Comparison of ENCODE assay signal across 20 mouse cellular contexts in genomic region chr1:130764027-130764461, GRCm38 (mm10). TPM values are rescaled to one million over a fixed set of nuclear protein-coding genes. Genes with fewer than 3 reads are reported as not detected.
A peak's percentile ranks its signal among the peaks of the same experiment; 100 is the strongest.
DNase-seq lines count a peak whose midpoint lies in the region; TF ChIP-seq lines count a peak whose summit lies in the region.
"Had no signal": no experiment of that assay in that cellular context is flagged by ENCODE, and none has a peak within 500 bp of the region (broad histone marks: within the 10 kb centered on the region; RNA-seq: fewer than 3 reads in every experiment).

No protein-coding gene starts in this region.

- H3K27ac ChIP-seq in testis, adult 2 months (ENCODE audit: control insufficient read depth, insufficient read depth, low read depth, low read length) = peak overlapping the region; percentile 61; the same call in 1 of the 2 replicates
- no peak overlapping the region for H3K27ac ChIP-seq in forebrain, embryonic 10.5 days
- H3K27ac ChIP-seq: heart, embryonic 13.5 days; hindbrain, embryonic 13.5 days had no signal

- H3K4me1 ChIP-seq in testis, adult 2 months (ENCODE audit: control insufficient read depth, insufficient read depth, low read length) = peaks cover 5% of the 10 kb centered on the region
- H3K4me1 ChIP-seq in forebrain, embryonic 10.5 days = no peaks in the 10 kb centered on the region
- H3K4me1 ChIP-seq: hindbrain, embryonic 13.5 days had no signal

- no peaks in the 10 kb centered on the region for H3K9me3 ChIP-seq in forebrain, embryonic 10.5 days
- H3K9me3 ChIP-seq: G1E; heart, embryonic 13.5 days; hindbrain, embryonic 13.5 days; megakaryocyte, embryonic 14.5 days had no signal

- no peak for TF ChIP-seq CTCF in testis, adult 2 months (IDR thresholded peaks at IDR 0.05; ENCODE audit: control insufficient read depth, insufficient read depth, insufficient replicate concordance, low read depth, low read length)

- no peaks in the 10 kb centered on the region for H3K36me3 ChIP-seq in testis, adult 2 months (ENCODE audit: control insufficient read depth, insufficient read depth, low read length)
- no peaks in the 10 kb centered on the region for H3K36me3 ChIP-seq in forebrain, embryonic 10.5 days (replicated peaks)
- H3K36me3 ChIP-seq: G1E; heart, embryonic 13.5 days; hindbrain, embryonic 13.5 days had no signal

- TF ChIP-seq POLR2A in testis, adult 2 months (IDR thresholded peaks at IDR 0.05; ENCODE audit: control insufficient read depth, low read depth, low read length) = no peak

- no peak overlapping the region for H3K4me3 ChIP-seq in testis, adult 2 months (ENCODE audit: control insufficient read depth, low read depth, low read length)
- H3K4me3 ChIP-seq in forebrain, embryonic 10.5 days = no peak overlapping the region
- H3K4me3 ChIP-seq: heart, embryonic 13.5 days; hindbrain, embryonic 13.5 days; megakaryocyte, embryonic 14.5 days had no signal

- DNase-seq in ovary, adult 18-20 months (ENCODE audit: low spot score) = peak; percentile 47
- DNase-seq in ovary, postnatal 10 days (ENCODE audit: low spot score) = no peak
- peak; percentile 82 for DNase-seq in large intestine, adult 2 months (ENCODE audit: low read depth, low spot score)
- peak; percentile 85 for DNase-seq in lung, postnatal 10 days
- no peak for DNase-seq in thymus, adult 18-20 months
- no peak for DNase-seq in forebrain, embryonic 10.5 days (ENCODE audit: extremely low spot score, low spot score)
- no peak for DNase-seq in cerebellum, adult 18-20 months
- DNase-seq: cerebellum, adult 9-10 months; gastrocnemius, postnatal 10 days had no signal

- WGBS in large intestine, adult 2 months = 24% methylated on average over 12 of the region's 12 CpGs
- WGBS in forebrain, embryonic 10.5 days = 89% methylated on average over 12 of the region's 12 CpGs

- H3K27me3 ChIP-seq in testis, adult 2 months (ENCODE audit: control insufficient read depth, insufficient read depth, low read length) = no peaks in the 10 kb centered on the region
- no peaks in the 10 kb centered on the region for H3K27me3 ChIP-seq in forebrain, embryonic 10.5 days (ENCODE audit: poor library complexity, severe bottlenecking)
- H3K27me3 ChIP-seq: hindbrain, embryonic 13.5 days; megakaryocyte, embryonic 14.5 days had no signal

RNA-seq across cellular contexts. Expression of gene AA986860, which starts 32.3 kb away (rescaled TPM):
- 40.8 and 74.5 TPM in 2 replicates for polyA plus RNA-seq in large intestine, adult 2 months (2012; rRNA removed)
- 1.8 TPM in 2 replicates for polyA plus RNA-seq in testis, adult 2 months (2012; rRNA removed)
- 0.42 and 0.64 TPM in 2 replicates for polyA plus RNA-seq in forebrain, embryonic 10.5 days (2016; fragmentation: Nextera tagmentation; extraction: Ambion mirVana)

RNA-seq across cellular contexts. Expression of gene Pfkfb2, which starts 35.0 kb away (rescaled TPM):
- polyA plus RNA-seq in large intestine, adult 2 months (2012; rRNA removed) = 6.6 and 14.1 TPM in 2 replicates
- 30.9 and 33.0 TPM in 2 replicates for polyA plus RNA-seq in testis, adult 2 months (2012; rRNA removed)
- polyA plus RNA-seq in forebrain, embryonic 10.5 days (2016; fragmentation: Nextera tagmentation; extraction: Ambion mirVana) = 4.5 and 5.7 TPM in 2 replicates

RNA-seq across cellular contexts. Expression of gene Fcamr, which starts 36.7 kb away (rescaled TPM):
- polyA plus RNA-seq in large intestine, adult 2 months (2012; rRNA removed) = 1.7 and 2.3 TPM in 2 replicates
- polyA plus RNA-seq in testis, adult 2 months (2012; rRNA removed) = 0.14 and 0.23 TPM in 2 replicates
- polyA plus RNA-seq in forebrain, embryonic 10.5 days (2016; fragmentation: Nextera tagmentation; extraction: Ambion mirVana) = not detected in 2 replicates
- polyA plus RNA-seq: C2C12; embryonic facial prominence, embryonic 11.5 days; forebrain, embryonic 16.5 days; G1E; heart, embryonic 13.5 days; hindbrain, embryonic 13.5 days; kidney, embryonic 16.5 days; limb, embryonic 11.5 days; neural tube, embryonic 14.5 days had no signal

RNA-seq across cellular contexts. Expression of gene Yod1, which starts 46.9 kb away (rescaled TPM):
- 1.1 and 2.7 TPM in 2 replicates for polyA plus RNA-seq in large intestine, adult 2 months (2012; rRNA removed)
- polyA plus RNA-seq in testis, adult 2 months (2012; rRNA removed) = 10.4 and 11.2 TPM in 2 replicates
- polyA plus RNA-seq in forebrain, embryonic 10.5 days (2016; fragmentation: Nextera tagmentation; extraction: Ambion mirVana) = 10.6 and 11.5 TPM in 2 replicates

RNA-seq across cellular contexts. Expression of gene Gm29427, which starts 48.4 kb away (rescaled TPM):
- not detected in 2 replicates for polyA plus RNA-seq in large intestine, adult 2 months (2012; rRNA removed)
- 0.96 and 1.5 TPM in 2 replicates for polyA plus RNA-seq in testis, adult 2 months (2012; rRNA removed)
- not detected in 2 replicates for polyA plus RNA-seq in forebrain, embryonic 10.5 days (2016; fragmentation: Nextera tagmentation; extraction: Ambion mirVana)
- polyA plus RNA-seq: C2C12; embryonic facial prominence, embryonic 11.5 days; G1E; heart, embryonic 13.5 days; kidney, embryonic 16.5 days; limb, embryonic 11.5 days; neural tube, embryonic 14.5 days had no signal

Comparison
In these comparisons a context has a peak if more than half of its experiments do, and no peak if none do; other contexts are left out.
1. DNase-seq: peak in ovary, adult 18-20 months (single experiment), large intestine, adult 2 months (single experiment) and lung, postnatal 10 days (single experiment); none in ovary, postnatal 10 days (single experiment), thymus, adult 18-20 months (0 of 2), forebrain, embryonic 10.5 days (single experiment) and cerebellum, adult 18-20 months (0 of 2).
2. RNA of gene AA986860, which starts 32.3 kb away (polyA plus RNA-seq): 40.8 to 74.5 TPM in large intestine, adult 2 months; 1.8 TPM in testis, adult 2 months and 0.42 to 0.64 TPM in forebrain, embryonic 10.5 days; every median in the first group is over 10 times any median in the second.